Mouse (Mus musculus) olfactory bulb, adult 2 months (tissue): ENCODE measurements around the gene Dpyd.

Experiments
- CTCF ChIP-seq: fragments of 200-500 bp; IDR thresholded peaks from 2 replicates; pipeline ENCODE4 v1.5.1; 2012; ENCODE audit warnings: low read depth, mild to moderate bottlenecking, low read length, moderate library complexity; ENCODE audit not compliant: insufficient read depth
- POLR2A ChIP-seq: fragments of 200-500 bp; IDR thresholded peaks from 2 replicates; pipeline ENCODE4 v1.6.1; 2012; ENCODE audit warnings: mild to moderate bottlenecking, low read depth, low read length, moderate library complexity; ENCODE audit not compliant: insufficient read depth

GRCm38 (mm10) chr3:119158670-119159069, 596.7 kb downstream of the Dpyd start:
- TF ChIP-seq CTCF (no peak), POLR2A (no peak)
